Mouse (Mus musculus) heart, adult 18-20 months (tissue): ENCODE results near the gene Tmie. TPM values are rescaled to one million over a fixed set of nuclear protein-coding genes. Genes with fewer than 3 reads are reported as not detected.
"Not testable (repeated sequence)": the region's sequence is repeated elsewhere in the genome, so short reads cannot be mapped to it uniquely, and the experiment has no call there.

ENCODE experiments used
- DNase-seq, 2 experiments: peaks; one replicate each; pipeline ENCODE4 v3.0.0; 2021 to 2022; ENCODE audit warnings: mixed read lengths in 1 of 2
- microRNA-seq, 2 experiments: library from miRNA; unstranded; fragments of <30 nt; microRNA quantifications; one replicate each; pipeline ENCODE4 v1.2.0; 2022
- total RNA-seq, 2 experiments: library from RNA; stranded (reverse); gene quantifications; 2 replicates each; pipeline ENCODE4 v1.2.3; 2021

The Tmie gene
- total RNA-seq, 2 experiments from 2014 or later, result 1.5 to 2.1 TPM

- DNase-seq, result peak; percentile 26 to 65
Measured at GRCm38 (mm10) chr9:110836112-110836511, 43.8 kb downstream of the Tmie start.

GRCm38 (mm10) chr9:110834961-110835360, 45.0 kb downstream of the Tmie start:
- no peak for DNase-seq

GRCm38 (mm10) chr9:110834411-110834810, 45.5 kb downstream of the Tmie start, which contains the start of gene Prss45:
TSS of gene Prss45 (plus strand) at chr9:110834588.
- DNase-seq, result no peak

DNA sequence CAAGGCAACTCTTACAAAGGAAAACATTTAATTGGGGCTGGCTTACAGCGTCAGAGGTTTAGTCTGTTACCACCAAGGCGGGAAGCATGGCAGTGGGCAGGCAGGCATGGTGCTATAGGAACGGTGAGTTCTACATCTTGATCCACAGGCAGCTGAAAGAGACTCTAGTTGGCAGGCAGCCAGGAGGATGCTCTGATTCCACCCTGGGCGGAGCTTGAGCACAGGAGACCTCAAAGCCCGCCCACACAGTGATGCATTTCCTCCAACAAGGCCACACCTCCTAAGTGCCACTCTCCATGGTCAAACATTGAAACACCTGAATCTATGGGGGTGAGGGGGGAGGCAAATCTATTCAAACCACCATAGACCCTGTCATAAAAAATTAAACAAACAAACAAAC, 46.9 kb downstream of the Tmie start:
- no peak for DNase-seq

GRCm38 (mm10) chr9:110826390-110826789, 53.5 kb downstream of the Tmie start, which contains the start of gene Prss43:
TSS of gene Prss43 (plus strand) at chr9:110826690.
- no peak for DNase-seq

DNA sequence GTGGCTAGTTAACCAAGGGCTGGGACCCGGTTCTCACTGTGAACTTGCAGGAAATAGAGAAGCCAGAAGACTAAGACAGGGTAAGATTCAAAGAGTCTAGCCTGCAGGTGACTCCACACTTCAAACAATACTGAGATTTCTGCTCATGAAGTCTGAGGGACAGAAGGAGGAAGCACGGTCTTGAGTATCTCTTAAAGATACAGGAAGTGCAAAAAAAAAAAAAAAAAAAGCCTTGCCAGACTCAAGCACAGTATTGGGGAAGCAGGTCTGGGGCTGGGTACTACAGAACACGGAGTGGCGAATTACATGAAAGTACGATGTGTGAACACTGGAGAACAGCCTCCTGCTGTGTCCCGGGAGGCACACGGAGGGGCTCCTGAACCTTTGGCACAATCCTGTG, 54.1 kb downstream of the Tmie start:
- no peak for DNase-seq

DNA sequence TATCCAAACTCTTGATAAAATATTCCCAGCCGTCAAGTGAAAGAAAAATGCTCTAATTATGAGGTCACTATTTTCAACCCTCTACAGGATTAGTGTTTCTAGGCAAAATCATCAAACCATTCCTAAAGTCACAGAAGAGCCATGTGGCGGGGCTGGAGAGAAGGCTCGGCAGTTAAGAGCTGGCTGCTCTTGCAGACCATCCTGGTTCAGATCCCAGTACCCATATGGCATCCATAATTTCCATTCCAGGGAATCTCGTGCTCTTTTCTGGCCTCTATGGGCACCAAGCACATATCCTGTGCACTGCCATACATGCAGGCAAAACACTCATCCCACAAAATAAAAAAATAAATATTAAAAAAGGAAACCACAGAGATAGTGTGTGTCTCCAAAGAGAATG, 54.5 kb downstream of the Tmie start:
- DNase-seq, result no peak

DNA sequence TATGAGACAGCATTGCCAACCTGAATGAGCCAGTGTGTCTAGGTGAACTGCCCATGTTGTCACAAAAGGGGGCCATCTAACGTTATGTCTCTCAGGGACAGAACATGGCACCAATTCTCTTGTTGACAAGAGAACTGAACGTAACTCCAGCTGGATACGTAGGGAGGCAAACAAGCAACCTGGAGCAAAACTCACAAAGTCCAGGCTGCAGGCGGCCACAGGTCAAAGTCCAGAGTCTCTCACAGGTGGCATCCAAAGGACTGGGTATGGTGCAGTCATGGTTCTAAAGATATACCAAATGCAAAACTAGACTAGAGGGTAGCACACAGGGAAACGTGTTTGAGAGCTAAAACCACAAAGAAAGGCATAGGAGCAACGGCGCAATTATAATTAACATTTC, 58.5 kb downstream of the Tmie start:
- no peak for DNase-seq

DNA sequence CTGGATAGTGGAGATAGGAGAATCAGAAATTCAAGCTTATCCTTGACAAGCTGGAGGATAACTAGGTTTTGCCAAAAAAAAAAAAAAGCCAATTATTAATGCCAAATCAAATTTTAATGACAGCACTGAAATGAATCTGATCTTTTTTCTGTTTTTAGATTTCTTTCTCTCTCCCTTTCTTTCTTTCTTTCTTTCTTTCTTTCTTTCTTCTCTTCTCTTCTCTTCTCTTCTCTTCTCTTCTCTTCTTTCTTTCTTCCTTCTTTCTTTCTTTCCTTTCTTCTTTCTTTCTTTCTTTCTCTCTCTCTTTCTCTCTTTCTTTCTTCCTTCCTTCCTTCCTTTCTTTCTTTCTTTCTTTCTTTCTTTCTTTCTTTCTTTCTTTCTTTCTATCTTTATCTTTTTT, 59.4 kb downstream of the Tmie start:
- DNase-seq, result not testable (repeated sequence)

Small RNA genes lying within 50 kb of the gene (microRNA-seq; reads per million reads assigned to microRNA genes)
- gene Gm24269, result 0 reads per million in 2 experiments

Other genes starting within 250 kb of the Tmie start
- gene Nbeal2, start 226.0 kb downstream of the Tmie start, total RNA-seq, result 1 to 10 TPM; 6.8 to 7.6 TPM
- gene Ccdc12, start 223.6 kb downstream of the Tmie start, total RNA-seq, result 10 to 100 TPM; 57.3 to 61.5 TPM
- gene Myl3, start 138.3 kb downstream of the Tmie start, total RNA-seq, result over 10,000 TPM; 10,039 to 12,689 TPM
- gene Pth1r, start 133.0 kb downstream of the Tmie start, total RNA-seq, result 1 to 10 TPM; 4.6 to 6.3 TPM
- gene Prss42, start 81.9 kb downstream of the Tmie start, total RNA-seq, result not detected
- gene Prss44, start 66.1 kb downstream of the Tmie start, total RNA-seq, result not detected
- gene Prss43, start 53.4 kb downstream of the Tmie start, total RNA-seq, result not detected
- not detected for gene Prss45, start 45.5 kb downstream of the Tmie start, total RNA-seq
- gene Prss46, start 35.6 kb downstream of the Tmie start, total RNA-seq, result not detected
- gene Prss50, start 22.1 kb downstream of the Tmie start, total RNA-seq, result not detected
- 10 to 100 TPM; 13.2 to 14.8 TPM for gene Als2cl, start 243 bp downstream of the Tmie start, total RNA-seq
- gene Fam240a, start 36.7 kb upstream of the Tmie start, total RNA-seq, result not detected
- not detected for gene Tdgf1, start 66.0 kb upstream of the Tmie start, total RNA-seq
- 100 to 1,000 TPM; 239 to 298 TPM for gene Lrrc2, start 71.4 kb upstream of the Tmie start, total RNA-seq
- gene Rtp3, start 110.5 kb upstream of the Tmie start, total RNA-seq, result 1 to 10 TPM; 2.9 to 3.8 TPM
- gene Ltf, start 139.2 kb upstream of the Tmie start, total RNA-seq, result 1 to 10 TPM in 1 of 2 experiments, under 1 TPM in 1; 0.10 to 9.8 TPM
- gene Ccrl2, start 177.4 kb upstream of the Tmie start, total RNA-seq, result 1 to 10 TPM; 6.3 to 9.1 TPM
- 10 to 100 TPM; 87.3 to 89.0 TPM for gene Lrrfip2, start 237.5 kb upstream of the Tmie start, total RNA-seq